Mouse (Mus musculus) liver, embryonic 14.5 days (tissue): Measurements from ENCODE around the gene Gm11938.
"Not testable (repeated sequence)": the region's sequence is repeated elsewhere in the genome, so short reads cannot be mapped to it uniquely, and the experiment has no call there.

Experiments
- CTCF ChIP-seq: IDR thresholded peaks from 2 replicates; pipeline ENCODE4 v1.5.1; 2016; ENCODE audit warnings: antibody characterized with exemption, low read depth, control low read depth
- EP300 ChIP-seq: IDR thresholded peaks from 2 replicates; pipeline ENCODE4 v1.6.1; 2016; ENCODE audit warnings: antibody characterized with exemption, low read depth

- not testable (repeated sequence) for TF ChIP-seq CTCF, EP300
These were observed 5.4 kb downstream of the Gm11938 start, which contains the start of gene Krtap9-3 for GRCm38 (mm10) chr11:99597742-99598141.
